Mouse (Mus musculus) heart, adult 2 months (tissue): Measurements from ENCODE around the gene S100a3. TPM values are rescaled to one million over a fixed set of nuclear protein-coding genes. Genes with fewer than 3 reads are reported as not detected.

ENCODE experiments used
- DNase-seq, 2 experiments: peaks; one replicate each; pipeline ENCODE4 v3.0.0; 2021
- H3K27ac ChIP-seq: fragments of 200-600 bp; 2 replicates; pipeline ENCODE4 v1.8.1; 2022
- H3K27me3 ChIP-seq: fragments of 200-500 bp; 2 replicates; pipeline ENCODE4 v1.6.1; 2012; ENCODE audit warnings: mild to moderate bottlenecking, low read length, inconsistent platforms, mixed read lengths; ENCODE audit not compliant: control insufficient read depth, insufficient read depth
- H3K36me3 ChIP-seq: fragments of 200-500 bp; 2 replicates; pipeline ENCODE4 v1.6.1; 2012; ENCODE audit warnings: low read length, inconsistent platforms; ENCODE audit not compliant: control insufficient read depth, insufficient read depth
- H3K4me1 ChIP-seq: fragments of 200-500 bp; 2 replicates; pipeline ENCODE4 v1.6.1; 2011; ENCODE audit warnings: low read length; ENCODE audit not compliant: control insufficient read depth, insufficient read depth
- H3K4me3 ChIP-seq: fragments of 200-600 bp; 2 replicates; pipeline ENCODE4 v1.8.1; 2022
- H3K79me2 ChIP-seq: fragments of 200-500 bp; replicated peaks from 2 replicates; pipeline ENCODE4 v1.6.1; 2012; ENCODE audit warnings: mild to moderate bottlenecking, inconsistent platforms, low read length, moderate library complexity, mixed read lengths; ENCODE audit not compliant: control insufficient read depth, insufficient read depth
- H3K9ac ChIP-seq: fragments of 200-500 bp; 2 replicates; pipeline ENCODE4 v1.6.1; 2012; ENCODE audit warnings: low read depth, mild to moderate bottlenecking, control low read depth, inconsistent platforms, low read length, mixed read lengths
- CTCF ChIP-seq: fragments of 200-600 bp; IDR thresholded peaks from 2 replicates; pipeline ENCODE4 v1.8.1; 2022; ENCODE audit warnings: antibody characterized with exemption, mild to moderate bottlenecking, moderate library complexity
- EP300 ChIP-seq: fragments of 200-500 bp; IDR thresholded peaks from 2 replicates; pipeline ENCODE4 v1.6.1; 2011; ENCODE audit warnings: low read depth, low read length, control low read depth; ENCODE audit not compliant: insufficient read depth
- POLR2A ChIP-seq: fragments of 200-500 bp; IDR thresholded peaks from 2 replicates; pipeline ENCODE4 v1.6.1; 2011; ENCODE audit warnings: mild to moderate bottlenecking, low read depth, low read length, control low read depth; ENCODE audit not compliant: insufficient read depth
- WGBS: fragments of 180-500 bp; shearing (Covaris S2); methylation state at CpG from one replicate; pipeline ENCODE4 v1.1.7; 2018; 5-methylcytosine and 5-hydroxymethylcytosine counted together
- intact Hi-C: fragments of 180-260 bp; cut with DNase I; formaldehyde crosslinking; loops from one replicate; pipeline ENCODE4 v1.15.1; 2025
- polyA plus RNA-seq: library from polyadenylated mRNA; depleted of rRNA; stranded (reverse); fragments of >200 nt; gene quantifications from 2 replicates; pipeline ENCODE4 v1.2.3, GENCODE M21; 2012; rRNA removed
- total RNA-seq, 2 experiments: library from RNA; stranded (reverse); gene quantifications; 2 replicates each; pipeline ENCODE4 v1.2.3; 2021

S100a3 gene
- total and polyA plus RNA-seq, 3 experiments, result 0.37 TPM; not detected in 2

GRCm38 (mm10) chr3:90640981-90641380 is 80.6 kb downstream of the S100a3 start:
- intact Hi-C loops, result no loop called here
- H3K27ac ChIP-seq, result no peak overlapping the region
- H3K79me2 ChIP-seq, result no peaks in the 10 kb centered on the region
- no peaks in the 10 kb centered on the region for H3K36me3 ChIP-seq
- no peaks in the 10 kb centered on the region; the same call in 1 of the 2 replicates for H3K4me1 ChIP-seq
- TF ChIP-seq CTCF (no peak), EP300 (no peak), POLR2A (no peak)
- DNase-seq, result no peak
- WGBS, result 73% methylated on average over 7 of the region's 7 CpGs
- no peak overlapping the region for H3K9ac ChIP-seq
- no peaks in the 10 kb centered on the region for H3K27me3 ChIP-seq
- H3K4me3 ChIP-seq, result no peak overlapping the region

DNA sequence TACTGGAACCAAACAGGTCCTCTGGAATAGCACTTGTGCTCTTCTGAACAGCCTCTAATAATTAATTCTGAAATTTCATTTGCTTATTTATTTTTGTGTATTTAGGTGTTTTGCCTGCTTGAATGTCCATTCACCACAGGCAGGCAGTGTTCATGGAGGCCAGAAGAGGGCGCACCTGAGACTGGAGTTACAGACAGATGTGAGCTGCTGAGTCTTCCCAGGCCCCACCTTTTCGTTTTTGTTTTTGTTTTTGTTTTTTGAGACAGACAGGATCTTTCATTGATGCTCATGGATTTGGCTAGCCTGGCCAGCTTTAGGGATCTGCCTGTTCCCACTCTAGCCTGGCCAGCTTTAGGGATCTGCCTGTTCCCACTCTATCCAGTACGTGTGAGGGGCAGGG is 83.8 kb downstream of the S100a3 start:
- no peaks in the 10 kb centered on the region for H3K4me1 ChIP-seq
- 49% methylated on average over 3 of the region's 3 CpGs for WGBS
- H3K27ac ChIP-seq, result no peak overlapping the region
- H3K9ac ChIP-seq, result no peak overlapping the region
- peak; percentile 76 for TF ChIP-seq CTCF
- no peak for TF ChIP-seq POLR2A
- H3K36me3 ChIP-seq, result no peaks in the 10 kb centered on the region
- DNase-seq, result peak; percentile 29 to 64
- H3K79me2 ChIP-seq, result no peaks in the 10 kb centered on the region
- intact Hi-C loops, result no loop called here
- H3K4me3 ChIP-seq, result no peak overlapping the region
- H3K27me3 ChIP-seq, result no peaks in the 10 kb centered on the region

DNA sequence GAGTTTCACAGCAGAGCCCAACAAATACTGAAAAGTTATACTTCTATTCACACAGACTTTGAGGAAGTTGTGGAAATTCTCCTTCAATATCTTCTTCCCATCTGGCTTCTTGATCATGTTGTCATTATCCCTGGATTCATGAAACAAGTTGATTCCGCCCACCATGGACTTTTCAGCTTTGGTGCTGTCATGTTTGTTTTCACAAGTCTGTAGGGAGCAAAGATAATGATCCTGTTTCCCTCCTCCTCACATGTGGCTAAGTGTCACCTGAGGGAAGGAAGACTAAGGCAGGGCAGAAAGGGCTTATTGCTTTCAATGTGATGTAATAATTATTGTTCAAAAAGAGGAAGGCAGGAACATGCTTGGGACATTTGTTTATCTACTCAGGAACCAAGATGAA is 86.9 kb downstream of the S100a3 start:
- Histone ChIP-seq H3K79me2 (no peaks in the 10 kb centered on the region), H3K27ac (no peak overlapping the region), H3K27me3 (no peaks in the 10 kb centered on the region), H3K4me3 (no peak overlapping the region), H3K4me1 (no peaks in the 10 kb centered on the region), H3K36me3 (no peaks in the 10 kb centered on the region), H3K9ac (no peak overlapping the region)
- no peak for TF ChIP-seq EP300
- TF ChIP-seq CTCF, result no peak
- no peak for TF ChIP-seq POLR2A
- WGBS, result 60% methylated on average over 1 of the region's 1 CpGs
- DNase-seq, result no peak
- intact Hi-C loops, result no loop called here

GRCm38 (mm10) chr3:90648981-90649380 is 88.6 kb downstream of the S100a3 start:
- no peaks in the 10 kb centered on the region for H3K27me3 ChIP-seq
- TF ChIP-seq POLR2A (no peak), EP300 (no peak)
- no peak overlapping the region for H3K27ac ChIP-seq
- H3K4me1 ChIP-seq, result no peaks in the 10 kb centered on the region
- no peaks in the 10 kb centered on the region for H3K79me2 ChIP-seq
- intact Hi-C loops, result no loop called here
- no peaks in the 10 kb centered on the region for H3K36me3 ChIP-seq
- no peak overlapping the region for H3K9ac ChIP-seq
- no peak for DNase-seq
- no peak overlapping the region for H3K4me3 ChIP-seq

DNA sequence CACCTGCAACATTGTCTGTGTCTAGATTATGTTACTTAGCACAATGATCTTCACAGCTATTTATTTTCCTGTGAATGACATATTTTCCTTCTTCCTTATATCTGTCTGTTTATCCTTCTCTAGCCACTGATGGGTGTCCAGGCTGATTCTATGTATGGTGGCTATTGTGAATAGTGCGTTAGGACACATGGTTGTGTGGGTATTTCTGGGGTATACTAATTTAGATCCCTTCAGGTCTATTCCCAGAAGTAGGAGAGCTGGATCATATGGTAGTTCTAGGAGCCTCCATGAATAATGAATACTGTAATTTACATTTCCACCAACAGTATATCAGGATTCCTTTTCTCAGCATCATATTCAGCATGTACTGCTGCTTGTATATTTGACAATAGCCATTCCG is 89.5 kb downstream of the S100a3 start:
- intact Hi-C loops, result loop anchor here (5.0 kb wide), 2 partner anchors 63 to 238 kb away; no protein-coding TSS in a partner anchor
- Histone ChIP-seq H3K4me1 (no peaks in the 10 kb centered on the region), H3K79me2 (no peaks in the 10 kb centered on the region), H3K4me3 (no peak overlapping the region), H3K9ac (no peak overlapping the region), H3K27ac (no peak overlapping the region), H3K27me3 (no peaks in the 10 kb centered on the region), H3K36me3 (no peaks in the 10 kb centered on the region)
- no peak for TF ChIP-seq CTCF
- TF ChIP-seq EP300, result no peak
- TF ChIP-seq POLR2A, result no peak
- WGBS, result 93% methylated on average over 2 of the region's 2 CpGs
- no peak for DNase-seq

Other genes with a start within 250 kb of the S100a3 start
- gene Slc27a3, start 170.6 kb upstream of the S100a3 start, total RNA-seq, result 1 to 10 TPM in 1 of 2 experiments, under 1 TPM in 1; 0.76 to 1.1 TPM
- 2.2 and 3.7 TPM in 2 replicates for gene Slc27a3, start 170.6 kb upstream of the S100a3 start, polyA plus RNA-seq
- 10 to 100 TPM; 22.9 to 26.3 TPM for gene Ints3, start 127.0 kb upstream of the S100a3 start, total RNA-seq
- gene Ints3, start 127.0 kb upstream of the S100a3 start, polyA plus RNA-seq, result 15.2 and 21.8 TPM in 2 replicates
- gene Npr1, start 94.7 kb upstream of the S100a3 start, total RNA-seq, result 10 to 100 TPM; 16.1 to 16.3 TPM
- 35.0 and 47.5 TPM in 2 replicates for gene Npr1, start 94.7 kb upstream of the S100a3 start, polyA plus RNA-seq
- 10 to 100 TPM; 30.6 to 32.2 TPM for gene Ilf2, start 84.5 kb upstream of the S100a3 start, total RNA-seq
- 13.9 and 24.9 TPM in 2 replicates for gene Ilf2, start 84.5 kb upstream of the S100a3 start, polyA plus RNA-seq
- 10 to 100 TPM; 60.0 to 71.3 TPM for gene Snapin, start 69.5 kb upstream of the S100a3 start, total RNA-seq
- 50.7 and 89.1 TPM in 2 replicates for gene Snapin, start 69.5 kb upstream of the S100a3 start, polyA plus RNA-seq
- 10 to 100 TPM; 90.0 to 93.0 TPM for gene Chtop, start 51.1 kb upstream of the S100a3 start, total RNA-seq
- 30.4 and 51.4 TPM in 2 replicates for gene Chtop, start 51.1 kb upstream of the S100a3 start, polyA plus RNA-seq
- 1,000 to 10,000 TPM in 1 of 2 experiments, 100 to 1,000 TPM in 1; 871 to 1,070 TPM for gene S100a1, start 46.2 kb upstream of the S100a3 start, total RNA-seq
- 1,425 and 1,426 TPM in 2 replicates for gene S100a1, start 46.2 kb upstream of the S100a3 start, polyA plus RNA-seq
- gene S100a13, start 46.1 kb upstream of the S100a3 start, total RNA-seq, result 10 to 100 TPM; 28.3 to 29.6 TPM
- gene S100a13, start 46.1 kb upstream of the S100a3 start, polyA plus RNA-seq, result 56.7 and 78.0 TPM in 2 replicates
- under 1 TPM; 0.23 to 0.50 TPM for gene S100a14, start 33.7 kb upstream of the S100a3 start, total RNA-seq
- gene S100a14, start 33.7 kb upstream of the S100a3 start, polyA plus RNA-seq, result 0.57 TPM in 1 of 2 replicates, not detected in the other
- 10 to 100 TPM; 65.5 to 69.6 TPM for gene S100a16, start 23.3 kb upstream of the S100a3 start, total RNA-seq
- gene S100a16, start 23.3 kb upstream of the S100a3 start, polyA plus RNA-seq, result 75.2 and 98.3 TPM in 2 replicates
- not detected for gene S100a2, start 29.7 kb downstream of the S100a3 start, total RNA-seq
- gene S100a2, start 29.7 kb downstream of the S100a3 start, polyA plus RNA-seq, result not detected in 2 replicates
- not detected for gene Gm42674, start 41.3 kb downstream of the S100a3 start, total RNA-seq
- not detected in 2 replicates for gene Gm42674, start 41.3 kb downstream of the S100a3 start, polyA plus RNA-seq
- 10 to 100 TPM in 1 of 2 experiments, 1 to 10 TPM in 1; 9.9 to 11.4 TPM for gene S100a4, start 43.2 kb downstream of the S100a3 start, total RNA-seq
- gene S100a4, start 43.2 kb downstream of the S100a3 start, polyA plus RNA-seq, result 20.4 and 26.3 TPM in 2 replicates
- not detected for gene S100a5, start 47.9 kb downstream of the S100a3 start, total RNA-seq
- not detected in 2 replicates for gene S100a5, start 47.9 kb downstream of the S100a3 start, polyA plus RNA-seq
- gene S100a6, start 52.3 kb downstream of the S100a3 start, total RNA-seq, result 10 to 100 TPM; 65.8 to 79.9 TPM
- gene S100a6, start 52.3 kb downstream of the S100a3 start, polyA plus RNA-seq, result 141 and 158 TPM in 2 replicates
- gene S100a7a, start 93.4 kb downstream of the S100a3 start, total RNA-seq, result under 1 TPM; 0.18 to 0.57 TPM
- 0.29 and 1.0 TPM in 2 replicates for gene S100a7a, start 93.4 kb downstream of the S100a3 start, polyA plus RNA-seq
- gene S100a8, start 108.4 kb downstream of the S100a3 start, total RNA-seq, result 1 to 10 TPM in 1 of 2 experiments, not detected in 1; 7.7 TPM
- gene S100a8, start 108.4 kb downstream of the S100a3 start, polyA plus RNA-seq, result 4.6 and 6.6 TPM in 2 replicates
- 1 to 10 TPM; 1.5 to 9.2 TPM for gene S100a9, start 135.1 kb downstream of the S100a3 start, total RNA-seq
- gene S100a9, start 135.1 kb downstream of the S100a3 start, polyA plus RNA-seq, result 6.2 and 7.0 TPM in 2 replicates
- gene Pglyrp4, start 166.3 kb downstream of the S100a3 start, total RNA-seq, result not detected
- gene Pglyrp4, start 166.3 kb downstream of the S100a3 start, polyA plus RNA-seq, result not detected in 2 replicates
- not detected for gene Gm5849, start 217.3 kb downstream of the S100a3 start, total RNA-seq
- not detected in 2 replicates for gene Gm5849, start 217.3 kb downstream of the S100a3 start, polyA plus RNA-seq